Mouse (Mus musculus) forebrain, embryonic 16.5 days (tissue): ENCODE results near the gene Zcchc18. TPM values are rescaled to one million over a fixed set of nuclear protein-coding genes. Genes with fewer than 3 reads are reported as not detected.

Source experiments
- ATAC-seq: fragments of 200-750 bp; cut with Nextera tagmentation; 2 replicates; pipeline ENCODE4 v1.8.0; 2017; ENCODE audit warnings: mild to moderate bottlenecking, moderate library complexity
- H3K27ac ChIP-seq: fragments of 300-500 bp; sonication (generic); 2 replicates; pipeline ENCODE4 v1.5.1; 2014; ENCODE audit warnings: low read length, control low read depth
- H3K27me3 ChIP-seq: fragments of 300-500 bp; sonication (generic); replicated peaks from 2 replicates; pipeline ENCODE4 v1.6.1; 2014; ENCODE audit warnings: low read length; ENCODE audit not compliant: control insufficient read depth, insufficient read depth
- H3K36me3 ChIP-seq: fragments of 300-500 bp; sonication (generic); 2 replicates; pipeline ENCODE4 v1.6.1; 2014; ENCODE audit not compliant: control insufficient read depth, insufficient read depth
- H3K4me1 ChIP-seq: fragments of 300-500 bp; sonication (generic); replicated peaks from 2 replicates; pipeline ENCODE4 v1.6.1; 2014; ENCODE audit warnings: low read length; ENCODE audit not compliant: control insufficient read depth, insufficient read depth
- H3K4me2 ChIP-seq: fragments of 300-500 bp; sonication (generic); 2 replicates; pipeline ENCODE4 v1.6.1; 2014; ENCODE audit warnings: mild to moderate bottlenecking, low read length, control low read depth
- H3K4me3 ChIP-seq: fragments of 300-500 bp; sonication (generic); replicated peaks from 2 replicates; pipeline ENCODE4 v1.5.1; 2014; ENCODE audit warnings: mild to moderate bottlenecking, low read length, control low read depth
- H3K9ac ChIP-seq: fragments of 300-500 bp; sonication (generic); replicated peaks from 2 replicates; pipeline ENCODE4 v1.6.1; 2014; ENCODE audit warnings: low read depth, low read length, control low read depth
- H3K9me3 ChIP-seq: fragments of 300-500 bp; sonication (generic); 2 replicates; pipeline ENCODE4 v1.6.1; 2016; ENCODE audit warnings: low read length; ENCODE audit not compliant: control insufficient read depth
- WGBS: fragments of 180-500 bp; shearing (Covaris S2); extraction: QIAGEN DNeasy Blood & Tissue Kit; methylation state at CpG from one replicate; pipeline ENCODE4 v1.1.7; 2014; 5-methylcytosine and 5-hydroxymethylcytosine counted together
- polyA plus RNA-seq: library from polyadenylated mRNA; unstranded; fragments of >200 nt; fragmentation: Nextera tagmentation; extraction: Ambion mirVana; gene quantifications from 2 replicates; pipeline ENCODE4 v1.2.1, GENCODE M21; 2015

The Zcchc18 gene
- polyA plus RNA-seq, 1 experiment from 2014 or later, result 386 TPM

DNA sequence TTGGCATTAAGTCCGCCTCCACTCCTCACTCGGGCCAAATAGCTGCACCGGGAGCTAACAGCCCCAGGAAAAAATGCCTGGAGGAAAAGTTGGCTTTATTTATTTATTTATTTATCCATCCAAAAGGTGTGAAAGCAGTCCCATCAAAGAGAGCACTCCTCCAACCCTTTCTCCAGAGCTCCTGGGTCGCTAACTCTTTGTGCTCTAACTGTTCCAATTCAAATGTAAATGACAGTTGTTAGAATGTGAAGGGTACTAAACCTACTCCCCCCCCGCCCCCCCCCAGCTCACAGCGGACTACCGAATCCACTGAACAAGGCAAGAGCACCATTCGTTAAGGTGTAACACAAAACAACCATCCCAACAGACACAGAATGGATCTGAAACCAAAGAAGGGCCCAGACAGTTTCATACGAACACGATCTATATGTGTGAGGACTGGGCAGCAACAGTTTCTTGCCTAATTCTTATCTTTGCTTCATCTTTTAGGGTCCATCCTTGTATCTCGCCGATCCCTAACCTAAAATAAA, 44.6 kb downstream of the Zcchc18 start:
- Histone ChIP-seq H3K4me3 (peak overlapping the region; percentile 49), H3K4me1 (peaks cover 6% of the 10 kb centered on the region), H3K27ac (peak overlapping the region; percentile 84), H3K36me3 (no peaks in the 10 kb centered on the region), H3K9ac (peak overlapping the region; percentile 66), H3K9me3 (no peaks in the 10 kb centered on the region), H3K4me2 (peak overlapping the region; percentile 70), H3K27me3 (no peaks in the 10 kb centered on the region)
- WGBS, result 14% methylated on average over 12 of the region's 12 CpGs
- peak; percentile 18 for ATAC-seq

DNA sequence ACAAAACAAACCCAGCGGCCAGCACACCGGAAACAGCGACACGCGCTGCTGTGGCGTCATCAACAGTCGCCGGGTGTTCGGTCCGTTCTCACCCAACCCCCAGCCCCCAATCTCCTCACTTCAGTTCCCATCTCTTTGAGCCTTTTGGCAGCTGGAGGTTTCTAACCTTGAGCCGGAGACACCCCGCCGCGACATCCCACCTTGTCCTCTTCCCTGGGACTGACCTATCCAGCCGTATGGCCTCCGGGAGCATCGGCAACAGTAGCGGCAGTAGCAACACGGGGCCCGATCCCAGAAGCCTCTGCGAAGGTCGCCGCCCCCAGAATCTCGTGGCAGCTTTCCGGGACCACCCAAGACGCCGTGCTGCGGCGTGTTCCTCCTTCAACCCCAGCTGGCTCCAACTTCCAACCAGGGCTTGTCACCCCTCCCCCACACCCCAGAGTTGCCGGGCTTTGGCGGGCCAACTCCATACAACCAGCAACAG, 45.1 kb downstream of the Zcchc18 start, which contains the start of gene Slc25a53:
Slc25a53 (minus strand) TSS at position 303 of the 484 bp plus-strand sequence.
- H3K27me3 ChIP-seq, result no peaks in the 10 kb centered on the region
- WGBS, result 14% methylated on average over 31 of the region's 31 CpGs
- peak; percentile 96 for ATAC-seq

DNA sequence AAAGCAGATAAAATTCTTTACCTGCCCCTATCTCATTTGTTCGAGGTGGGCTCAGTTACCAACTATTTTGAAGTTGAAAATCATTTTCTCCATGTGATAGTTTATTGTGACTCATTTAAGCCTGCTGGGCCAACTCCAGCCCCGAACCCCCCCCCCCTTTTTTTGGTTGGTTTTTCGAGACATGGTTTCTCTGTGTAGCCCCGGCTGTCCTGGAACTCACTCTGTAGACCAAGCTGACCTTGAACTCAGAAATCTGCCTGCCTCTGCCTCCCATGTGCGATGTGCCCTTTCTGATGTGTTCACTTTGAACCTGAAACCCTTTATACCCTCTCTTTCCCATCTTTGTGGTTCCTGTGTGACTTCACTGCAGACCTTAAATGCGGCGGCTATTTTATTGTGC, 45.5 kb downstream of the Zcchc18 start:
- no peaks in the 10 kb centered on the region for H3K27me3 ChIP-seq
- no peaks in the 10 kb centered on the region for H3K9me3 ChIP-seq
- peak overlapping the region; percentile 66; the same call in 1 of the 2 replicates for H3K9ac ChIP-seq
- ATAC-seq, result peak; percentile 21
- peak overlapping the region; percentile 84 for H3K27ac ChIP-seq
- H3K36me3 ChIP-seq, result no peaks in the 10 kb centered on the region
- H3K4me3 ChIP-seq, result peak overlapping the region; percentile 49
- H3K4me1 ChIP-seq, result peaks cover 6% of the 10 kb centered on the region
- H3K4me2 ChIP-seq, result peak overlapping the region; percentile 54
- 52% methylated on average over 7 of the region's 7 CpGs for WGBS

More for the DNA sequence above, 45.1 kb downstream of the Zcchc18 start, which contains the start of gene Slc25a53:
- peaks cover 6% of the 10 kb centered on the region for H3K4me1 ChIP-seq
- H3K36me3 ChIP-seq, result no peaks in the 10 kb centered on the region
- H3K27ac ChIP-seq, result peak within 1 kb of the TSS; percentile 84
- peak within 1 kb of the TSS; percentile 66 for H3K9ac ChIP-seq
- H3K4me3 ChIP-seq, result peak within 1 kb of the TSS; percentile 49
- peak within 1 kb of the TSS; percentile 70 for H3K4me2 ChIP-seq
- no peaks in the 10 kb centered on the region for H3K9me3 ChIP-seq

Other genes starting within 250 kb of the Zcchc18 start
- 581 and 603 TPM in 2 replicates for gene Morf4l2, start 249.5 kb upstream of the Zcchc18 start, polyA plus RNA-seq
- gene Glra4, start 213.0 kb upstream of the Zcchc18 start, polyA plus RNA-seq, result not detected in 2 replicates
- gene Plp1, start 170.5 kb upstream of the Zcchc18 start, polyA plus RNA-seq, result 11.6 and 15.9 TPM in 2 replicates
- gene Rab9b, start 124.4 kb upstream of the Zcchc18 start, polyA plus RNA-seq, result 12.1 and 16.0 TPM in 2 replicates
- not detected in 2 replicates for gene H2bfm, start 65.8 kb upstream of the Zcchc18 start, polyA plus RNA-seq
- 119 and 142 TPM in 2 replicates for gene Tmsb15b2, start 17.7 kb upstream of the Zcchc18 start, polyA plus RNA-seq
- gene Tmsb15l, start 16.3 kb upstream of the Zcchc18 start, polyA plus RNA-seq, result 7.6 and 11.0 TPM in 2 replicates
- gene Tmsb15b1, start 16.3 kb upstream of the Zcchc18 start, polyA plus RNA-seq, result 55.3 and 64.4 TPM in 2 replicates
- 16.2 and 17.2 TPM in 2 replicates for gene Slc25a53, start 45.1 kb downstream of the Zcchc18 start, polyA plus RNA-seq
- gene Fam199x, start 56.4 kb downstream of the Zcchc18 start, polyA plus RNA-seq, result 7.1 and 7.3 TPM in 2 replicates
- gene Esx1, start 128.9 kb downstream of the Zcchc18 start, polyA plus RNA-seq, result not detected in 2 replicates